Mouse (Mus musculus): ENCODE results near the gene Shisa2. TPM values are rescaled to one million over a fixed set of nuclear protein-coding genes. Genes with fewer than 3 reads are reported as not detected.

The Shisa2 gene
- polyA plus RNA-seq, 1 experiment from 2014 or later = 0.39 TPM

DNA sequence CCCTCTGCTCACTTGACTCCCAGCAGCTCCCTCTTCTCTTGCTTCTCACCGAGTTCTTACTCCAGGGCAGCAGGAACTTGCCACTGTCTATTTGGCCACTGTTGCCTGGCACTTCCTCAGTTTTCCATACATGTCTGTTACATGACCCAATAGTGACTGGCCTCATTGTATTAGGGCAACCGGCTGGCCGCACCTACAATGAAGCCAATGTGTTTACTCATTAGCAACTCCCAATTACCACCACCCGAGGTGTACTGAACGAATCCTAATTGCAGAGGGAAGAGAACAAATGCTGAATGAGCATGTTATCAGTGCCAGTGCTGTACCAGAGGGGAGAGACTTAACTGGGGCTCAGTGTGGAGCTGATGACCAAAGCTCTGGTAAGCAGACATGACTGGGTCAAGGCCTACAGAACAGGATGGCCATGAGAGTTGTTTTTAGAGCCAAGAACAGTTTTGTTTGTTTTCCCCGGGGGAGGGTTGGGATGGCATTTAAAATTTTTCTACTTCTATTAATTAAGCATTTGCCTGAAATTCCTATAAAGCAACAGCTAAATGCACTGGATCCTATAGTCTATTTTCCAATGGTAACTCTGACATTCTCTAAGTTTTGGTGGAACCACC, 47.9 kb downstream of the Shisa2 start:
- no peak overlapping the region for H3K4me2 ChIP-seq (ENCODE audit: low read depth, low read length)
- H3K27me3 ChIP-seq (ENCODE audit: control insufficient read depth, insufficient read depth, low read depth, low read length) = no peaks in the 10 kb centered on the region
- WGBS (ENCODE audit: insufficient replicate concordance) = 59% methylated on average over 6 of the region's 6 CpGs
- H3K4me3 ChIP-seq (ENCODE audit: low read depth, low read length) = no peak overlapping the region
- H3K36me3 ChIP-seq (ENCODE audit: control insufficient read depth, insufficient read depth) = no peaks in the 10 kb centered on the region
- no peaks in the 10 kb centered on the region for H3K4me1 ChIP-seq (ENCODE audit: control insufficient read depth, low read depth, low read length)
- no peak for ATAC-seq (ENCODE audit: low read depth)
- no peaks in the 10 kb centered on the region for H3K9me3 ChIP-seq (replicated peaks; ENCODE audit: control insufficient read depth, low read length)
- no peak overlapping the region for H3K27ac ChIP-seq (ENCODE audit: low read length)
- no peak overlapping the region for H3K9ac ChIP-seq (ENCODE audit: low read depth, low read length)

DNA sequence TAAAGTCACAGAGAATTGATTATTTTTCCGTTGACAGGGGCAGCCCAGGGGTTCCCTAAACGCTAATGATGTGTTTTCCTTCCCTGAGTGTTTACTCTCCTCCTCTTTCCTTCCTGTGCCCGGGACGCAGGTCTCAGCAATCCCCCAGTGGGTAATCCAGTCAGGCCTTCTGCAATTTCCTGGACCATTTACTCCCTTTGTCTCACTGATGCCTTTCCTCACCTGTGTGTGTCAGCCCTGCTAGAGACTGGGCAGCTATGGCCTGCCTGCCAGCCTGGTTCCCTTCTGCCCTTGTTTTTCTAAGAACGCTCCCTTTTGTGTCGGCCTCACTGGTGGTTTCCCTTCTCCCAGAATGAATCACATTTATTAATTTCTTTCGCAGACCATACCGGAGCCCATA, 49.4 kb downstream of the Shisa2 start:
- no peaks in the 10 kb centered on the region for H3K4me1 ChIP-seq (ENCODE audit: control insufficient read depth, low read depth, low read length)
- ATAC-seq (ENCODE audit: low read depth) = no peak
- H3K9me3 ChIP-seq (replicated peaks; ENCODE audit: control insufficient read depth, low read length) = no peaks in the 10 kb centered on the region
- no peak overlapping the region for H3K9ac ChIP-seq (ENCODE audit: low read depth, low read length)
- H3K27me3 ChIP-seq (ENCODE audit: control insufficient read depth, insufficient read depth, low read depth, low read length) = no peaks in the 10 kb centered on the region
- no peaks in the 10 kb centered on the region for H3K36me3 ChIP-seq (ENCODE audit: control insufficient read depth, insufficient read depth)
- H3K27ac ChIP-seq (ENCODE audit: low read length) = no peak overlapping the region
- 37% methylated on average over 8 of the region's 8 CpGs for WGBS (ENCODE audit: insufficient replicate concordance)
- H3K4me2 ChIP-seq (ENCODE audit: low read depth, low read length) = no peak overlapping the region
- H3K4me3 ChIP-seq (ENCODE audit: low read depth, low read length) = no peak overlapping the region

GRCm38 (mm10) chr14:59675330-59675729, 50.2 kb downstream of the Shisa2 start:
- Histone ChIP-seq H3K27ac (ENCODE audit: low read length) (no peak overlapping the region), H3K9ac (ENCODE audit: low read depth, low read length) (no peak overlapping the region), H3K4me3 (ENCODE audit: low read depth, low read length) (no peak overlapping the region), H3K4me1 (ENCODE audit: control insufficient read depth, low read depth, low read length) (no peaks in the 10 kb centered on the region), H3K4me2 (ENCODE audit: low read depth, low read length) (no peak overlapping the region), H3K36me3 (ENCODE audit: control insufficient read depth, insufficient read depth) (no peaks in the 10 kb centered on the region), H3K27me3 (ENCODE audit: control insufficient read depth, insufficient read depth, low read depth, low read length) (no peaks in the 10 kb centered on the region), H3K9me3 (replicated peaks; ENCODE audit: control insufficient read depth, low read length) (no peaks in the 10 kb centered on the region)
- WGBS (ENCODE audit: insufficient replicate concordance) = 57% methylated on average over 4 of the region's 4 CpGs
- ATAC-seq (ENCODE audit: low read depth) = no peak

DNA sequence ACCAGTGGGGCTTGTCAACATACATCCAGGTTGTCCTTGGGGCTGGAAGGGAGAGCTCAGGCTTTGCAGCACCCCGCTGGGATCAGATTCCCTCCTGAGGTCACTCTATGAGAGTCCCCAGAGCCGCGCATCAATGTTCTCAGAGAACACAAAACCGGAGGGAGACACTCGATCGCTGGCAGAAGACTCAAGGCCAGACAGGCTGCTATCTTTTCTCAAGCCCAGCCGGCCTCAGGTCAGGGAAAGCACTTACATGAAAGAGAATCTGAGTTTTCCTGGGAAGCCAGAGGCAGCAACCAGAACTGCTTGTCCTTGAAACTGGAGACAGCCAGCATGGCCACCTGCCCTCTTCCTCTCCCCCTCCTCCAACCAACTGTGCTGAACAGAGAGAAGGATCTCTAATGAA, 52.5 kb downstream of the Shisa2 start:
- Histone ChIP-seq H3K9ac (ENCODE audit: low read depth, low read length) (no peak overlapping the region), H3K36me3 (ENCODE audit: control insufficient read depth, insufficient read depth) (no peaks in the 10 kb centered on the region), H3K27ac (ENCODE audit: low read length) (no peak overlapping the region), H3K27me3 (ENCODE audit: control insufficient read depth, insufficient read depth, low read depth, low read length) (no peaks in the 10 kb centered on the region), H3K9me3 (replicated peaks; ENCODE audit: control insufficient read depth, low read length) (no peaks in the 10 kb centered on the region), H3K4me2 (ENCODE audit: low read depth, low read length) (no peak overlapping the region), H3K4me1 (ENCODE audit: control insufficient read depth, low read depth, low read length) (no peaks in the 10 kb centered on the region), H3K4me3 (ENCODE audit: low read depth, low read length) (no peak overlapping the region)
- no peak for ATAC-seq (ENCODE audit: low read depth)
- WGBS (ENCODE audit: insufficient replicate concordance) = 62% methylated on average over 7 of the region's 7 CpGs

Other genes starting within 250 kb of the Shisa2 start
- gene Phf11c, start 229.9 kb upstream of the Shisa2 start, polyA plus RNA-seq (2015; fragmentation: Nextera tagmentation; extraction: Ambion mirVana) = 0.37 and 0.44 TPM in 2 replicates
- 6.0 and 6.6 TPM in 2 replicates for gene Setdb2, start 184.4 kb upstream of the Shisa2 start, polyA plus RNA-seq (2015; fragmentation: Nextera tagmentation; extraction: Ambion mirVana)
- gene Cab39l, start 184.3 kb upstream of the Shisa2 start, polyA plus RNA-seq (2015; fragmentation: Nextera tagmentation; extraction: Ambion mirVana) = 21.8 and 24.0 TPM in 2 replicates
- 16.2 and 16.7 TPM in 2 replicates for gene Cdadc1, start 27.3 kb upstream of the Shisa2 start, polyA plus RNA-seq (2015; fragmentation: Nextera tagmentation; extraction: Ambion mirVana)

All from liver, embryonic 16.5 days (tissue).